Mouse (Mus musculus) stomach, postnatal 0 days (tissue): ENCODE results near the gene Fbxo21. TPM values are rescaled to one million over a fixed set of nuclear protein-coding genes. Genes with fewer than 3 reads are reported as not detected.

Experiments
- ATAC-seq: fragments of 200-750 bp; cut with Nextera tagmentation; 2 replicates; pipeline ENCODE4 v1.8.0; 2017; ENCODE audit not compliant: low FRiP score, low TSS enrichment
- DNase-seq: peaks from one replicate; pipeline ENCODE4 v3.0.0-alpha.2; 2016; ENCODE audit warnings: low spot score
- H3K27ac ChIP-seq: fragments of 300-500 bp; sonication (generic); replicated peaks from 2 replicates; pipeline ENCODE4 v1.5.1; 2014; ENCODE audit warnings: mild to moderate bottlenecking, control low read depth
- H3K27me3 ChIP-seq: fragments of 300-500 bp; sonication (generic); 2 replicates; pipeline ENCODE4 v1.6.1; 2014; ENCODE audit warnings: low read length; ENCODE audit not compliant: control insufficient read depth, insufficient read depth
- H3K36me3 ChIP-seq: fragments of 300-500 bp; sonication (generic); 2 replicates; pipeline ENCODE4 v1.6.1; 2014; ENCODE audit warnings: low read length, mixed read lengths; ENCODE audit not compliant: control insufficient read depth, insufficient read depth
- H3K4me1 ChIP-seq: fragments of 300-500 bp; sonication (generic); replicated peaks from 2 replicates; pipeline ENCODE4 v1.6.1; 2014; ENCODE audit warnings: antibody characterized with exemption; ENCODE audit not compliant: control insufficient read depth, insufficient read depth
- H3K4me2 ChIP-seq: fragments of 300-500 bp; sonication (generic); replicated peaks from 2 replicates; pipeline ENCODE4 v1.6.1; 2014; ENCODE audit warnings: low read depth, mild to moderate bottlenecking, control low read depth, moderate library complexity
- H3K4me3 ChIP-seq: fragments of 300-500 bp; sonication (generic); 2 replicates; pipeline ENCODE4 v1.5.1; 2014; ENCODE audit warnings: low read depth, low read length, control low read depth
- H3K9ac ChIP-seq: fragments of 300-500 bp; sonication (generic); 2 replicates; pipeline ENCODE4 v1.6.1; 2014; ENCODE audit warnings: mild to moderate bottlenecking, low read length, control low read depth, mixed read lengths
- H3K9me3 ChIP-seq: fragments of 300-500 bp; sonication (generic); 2 replicates; pipeline ENCODE4 v1.6.1; 2016; ENCODE audit warnings: low read length; ENCODE audit not compliant: control insufficient read depth
- CTCF ChIP-seq: IDR thresholded peaks from 2 replicates; pipeline ENCODE4 v1.5.1; 2016; ENCODE audit warnings: antibody characterized with exemption, low read depth, mild to moderate bottlenecking, moderate library complexity
- EP300 ChIP-seq: optimal IDR thresholded peaks from 2 replicates; pipeline ENCODE3; 2016; ENCODE audit warnings: antibody characterized with exemption
- WGBS: fragments of 180-500 bp; shearing (Covaris S2); extraction: QIAGEN DNeasy Blood & Tissue Kit; methylation state at CpG from one replicate; pipeline ENCODE4 v1.1.7; 2014; 5-methylcytosine and 5-hydroxymethylcytosine counted together
- polyA plus RNA-seq: library from polyadenylated mRNA; unstranded; fragments of >200 nt; fragmentation: Nextera tagmentation; extraction: Ambion mirVana; gene quantifications from 2 replicates; pipeline ENCODE4 v1.2.1, GENCODE M21; 2015

Fbxo21 gene
- polyA plus RNA-seq, 1 experiment from 2014 or later = 19.2 TPM

DNA sequence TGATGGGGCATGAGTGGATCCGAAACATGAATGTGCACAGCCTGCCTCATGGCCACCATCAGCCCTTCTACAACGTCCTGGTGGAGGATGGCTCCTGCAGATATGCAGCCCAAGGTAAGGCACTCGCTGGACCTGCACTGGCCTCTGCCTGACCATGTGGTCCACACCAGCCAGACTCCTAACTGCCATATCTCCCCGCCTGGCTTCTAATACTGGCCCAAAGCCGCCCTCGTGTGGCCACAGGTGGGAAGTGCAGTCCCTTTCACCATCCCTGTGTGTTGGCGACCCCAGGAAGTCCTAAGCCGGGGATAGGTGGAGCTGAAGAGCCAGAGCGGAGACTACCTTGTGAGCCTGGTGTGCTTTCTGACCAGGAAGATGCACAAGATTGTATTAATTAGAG, 25.5 kb downstream of the Fbxo21 start:
- DNase-seq (peak; percentile 79), ATAC-seq (no peak)
- Histone ChIP-seq H3K36me3 (peaks cover 23% of the 10 kb centered on the region; the same call in 1 of the 2 replicates), H3K4me1 (no peaks in the 10 kb centered on the region), H3K27me3 (no peaks in the 10 kb centered on the region), H3K4me3 (no peak overlapping the region), H3K4me2 (no peak overlapping the region), H3K27ac (no peak overlapping the region), H3K9ac (no peak overlapping the region), H3K9me3 (no peaks in the 10 kb centered on the region)
- no peak for TF ChIP-seq EP300
- TF ChIP-seq CTCF = peak; percentile 94
- WGBS = 36% methylated on average over 9 of the region's 9 CpGs

DNA sequence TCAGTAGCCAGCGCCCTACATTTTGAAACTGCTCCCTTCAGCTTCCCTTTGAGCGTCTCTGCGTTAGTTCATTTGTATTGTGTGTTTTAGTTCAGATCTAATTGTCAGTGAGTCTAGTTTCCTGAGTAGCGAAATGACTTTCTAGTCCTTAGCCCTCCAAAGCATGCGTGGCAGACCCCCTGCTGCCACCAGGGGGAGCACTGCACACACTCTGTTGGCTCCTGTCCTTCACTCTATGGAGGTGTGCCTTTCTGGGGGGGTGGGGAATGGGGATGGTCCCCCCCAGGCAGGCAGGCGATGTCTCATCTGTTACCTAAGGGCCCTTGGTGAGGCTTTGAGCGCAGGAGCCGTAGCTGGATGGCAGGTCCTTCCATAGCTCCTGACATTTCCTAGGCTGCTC, 28.1 kb downstream of the Fbxo21 start:
- WGBS = 76% methylated on average over 8 of the region's 8 CpGs
- Histone ChIP-seq H3K4me1 (no peaks in the 10 kb centered on the region), H3K9ac (no peak overlapping the region), H3K27ac (no peak overlapping the region), H3K9me3 (no peaks in the 10 kb centered on the region), H3K36me3 (peaks cover 29% of the 10 kb centered on the region), H3K4me3 (no peak overlapping the region), H3K27me3 (no peaks in the 10 kb centered on the region), H3K4me2 (no peak overlapping the region)
- ATAC-seq (peak; percentile 19; the same call in 1 of the 2 replicates), DNase-seq (peak; percentile 72)
- TF ChIP-seq EP300 = no peak
- TF ChIP-seq CTCF = peak; percentile 89

- Histone ChIP-seq H3K4me1 (no peaks in the 10 kb centered on the region), H3K27me3 (no peaks in the 10 kb centered on the region), H3K4me2 (no peak overlapping the region), H3K9me3 (no peaks in the 10 kb centered on the region), H3K27ac (no peak overlapping the region), H3K9ac (no peak overlapping the region), H3K36me3 (peaks cover 27% of the 10 kb centered on the region), H3K4me3 (no peak overlapping the region)
- TF ChIP-seq EP300 (no peak), CTCF (no peak)
- 67% methylated on average over 1 of the region's 1 CpGs for WGBS
- no peak for ATAC-seq
- DNase-seq = no peak
Measured at GRCm38 (mm10) chr5:118005728-118006127, 29.2 kb downstream of the Fbxo21 start.

- H3K27me3 ChIP-seq = no peaks in the 10 kb centered on the region
- 93% methylated on average over 13 of the region's 13 CpGs for WGBS
- H3K36me3 ChIP-seq = peaks cover 25% of the 10 kb centered on the region
- TF ChIP-seq CTCF (no peak), EP300 (no peak)
- no peak overlapping the region for H3K4me2 ChIP-seq
- H3K4me3 ChIP-seq = no peak overlapping the region
- H3K4me1 ChIP-seq = no peaks in the 10 kb centered on the region
- DNase-seq (no peak), ATAC-seq (no peak)
- no peaks in the 10 kb centered on the region for H3K9me3 ChIP-seq
- no peak overlapping the region for H3K27ac ChIP-seq
- no peak overlapping the region for H3K9ac ChIP-seq
Measured at GRCm38 (mm10) chr5:118008344-118008743, 31.8 kb downstream of the Fbxo21 start.

DNA sequence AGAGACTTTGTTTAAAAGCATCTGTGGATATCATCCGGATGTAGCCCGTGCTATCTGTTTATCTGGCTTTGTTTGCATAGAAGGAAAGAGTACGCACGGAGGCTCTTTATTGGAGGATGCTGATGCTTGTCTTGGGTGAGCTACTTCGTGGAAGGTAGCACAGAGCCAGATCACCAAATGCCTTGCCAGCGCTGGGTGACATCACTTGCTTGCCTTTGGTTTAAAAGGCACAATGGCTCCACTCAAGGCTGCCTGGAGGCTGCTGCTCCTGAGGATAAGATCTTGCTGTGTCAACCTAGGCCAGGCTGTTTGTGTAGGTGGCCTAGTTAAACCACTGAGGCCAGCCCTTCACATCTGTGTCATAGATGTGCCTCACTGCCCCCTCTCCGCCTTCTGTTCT, 34.3 kb downstream of the Fbxo21 start:
- H3K27ac ChIP-seq = no peak overlapping the region

GRCm38 (mm10) chr5:118011796-118012195, 35.3 kb downstream of the Fbxo21 start:
- peaks cover 15% of the 10 kb centered on the region for H3K36me3 ChIP-seq
- 70% methylated on average over 7 of the region's 7 CpGs for WGBS
- H3K9ac ChIP-seq = no peak overlapping the region
- no peak overlapping the region for H3K4me2 ChIP-seq
- ATAC-seq = no peak
- no peaks in the 10 kb centered on the region for H3K9me3 ChIP-seq
- H3K4me1 ChIP-seq = no peaks in the 10 kb centered on the region
- H3K27ac ChIP-seq = no peak overlapping the region
- no peak for DNase-seq
- H3K4me3 ChIP-seq = no peak overlapping the region
- TF ChIP-seq CTCF = no peak
- no peak for TF ChIP-seq EP300
- no peaks in the 10 kb centered on the region for H3K27me3 ChIP-seq

More for the DNA sequence above, 34.3 kb downstream of the Fbxo21 start:
- H3K4me1 ChIP-seq = no peaks in the 10 kb centered on the region
- H3K4me2 ChIP-seq = no peak overlapping the region
- 0 out of 2 replicates have a peak, but pooled peaks have one; percentile 16 for ATAC-seq
- TF ChIP-seq EP300 (no peak), CTCF (no peak)
- no peak for DNase-seq
- WGBS = 46% methylated on average over 7 of the region's 7 CpGs
- H3K4me3 ChIP-seq = no peak overlapping the region
- H3K9me3 ChIP-seq = no peaks in the 10 kb centered on the region
- no peak overlapping the region for H3K9ac ChIP-seq
- H3K27me3 ChIP-seq = no peaks in the 10 kb centered on the region
- peaks cover 22% of the 10 kb centered on the region for H3K36me3 ChIP-seq
